Mouse (Mus musculus) heart, postnatal 0 days (tissue): ENCODE results near the gene Flnb.

Experiments
- CTCF ChIP-seq: IDR thresholded peaks from 2 replicates; pipeline ENCODE4 v1.5.1; 2016; ENCODE audit warnings: antibody characterized with exemption, control low read depth, low read depth
- EP300 ChIP-seq: IDR thresholded peaks from 2 replicates; pipeline ENCODE4 v1.6.1; 2016; ENCODE audit warnings: antibody characterized with exemption, low read depth

- TF ChIP-seq EP300 (no peak), CTCF (no peak)
Observed at GRCm38 (mm10) chr14:7941413-7941812, 123.7 kb downstream of the Flnb start.
